Mouse (Mus musculus) liver, embryonic 11.5 days (tissue): Measurements from ENCODE around the gene Armc9. TPM values are rescaled to one million over a fixed set of nuclear protein-coding genes. Genes with fewer than 3 reads are reported as not detected.

Source experiments
- ATAC-seq: fragments of 200-750 bp; cut with Nextera tagmentation; replicated peaks from 2 replicates; pipeline ENCODE4 v1.8.0; 2017; ENCODE audit warnings: moderate number of reproducible peaks, mild to moderate bottlenecking, moderate TSS enrichment, moderate library complexity; ENCODE audit not compliant: low FRiP score
- DNase-seq: peaks from one replicate; pipeline ENCODE4 v3.0.0-alpha.2; 2017; ENCODE audit warnings: low spot score
- H3K27ac ChIP-seq: fragments of 300-500 bp; sonication (generic); 2 replicates; pipeline ENCODE4 v1.5.1; 2014; ENCODE audit warnings: mild to moderate bottlenecking, low read depth, low read length, control low read depth
- H3K27me3 ChIP-seq: fragments of 300-500 bp; sonication (generic); replicated peaks from 2 replicates; pipeline ENCODE4 v1.6.1; 2014; ENCODE audit warnings: low read length, mixed read lengths; ENCODE audit not compliant: control insufficient read depth, insufficient read depth
- H3K36me3 ChIP-seq: fragments of 300-500 bp; sonication (generic); 2 replicates; pipeline ENCODE4 v1.6.1; 2014; ENCODE audit warnings: mild to moderate bottlenecking, low read length, moderate library complexity, mixed read lengths; ENCODE audit not compliant: control insufficient read depth, insufficient read depth
- H3K4me1 ChIP-seq: fragments of 300-500 bp; sonication (generic); replicated peaks from 2 replicates; pipeline ENCODE4 v1.6.1; 2014; ENCODE audit warnings: low read length, mixed read lengths; ENCODE audit not compliant: control insufficient read depth, insufficient read depth
- H3K4me2 ChIP-seq: fragments of 300-500 bp; sonication (generic); 2 replicates; pipeline ENCODE4 v1.6.1; 2014; ENCODE audit warnings: mild to moderate bottlenecking, control low read depth, moderate library complexity
- H3K4me3 ChIP-seq: fragments of 300-500 bp; sonication (generic); 2 replicates; pipeline ENCODE4 v1.5.1; 2014; ENCODE audit warnings: low read depth, low read length, control low read depth
- H3K9ac ChIP-seq: fragments of 300-500 bp; sonication (generic); 2 replicates; pipeline ENCODE4 v1.6.1; 2014; ENCODE audit warnings: low read depth, low read length, control low read depth
- H3K9me3 ChIP-seq: fragments of 300-500 bp; sonication (generic); 2 replicates; pipeline ENCODE4 v1.6.1; 2016; ENCODE audit warnings: low read length, inconsistent platforms, mixed read lengths; ENCODE audit not compliant: control insufficient read depth
- WGBS: fragments of 180-500 bp; shearing (Covaris S2); extraction: QIAGEN DNeasy Blood & Tissue Kit; methylation state at CpG from one replicate; pipeline ENCODE4 v1.1.7; 2014; 5-methylcytosine and 5-hydroxymethylcytosine counted together
- polyA plus RNA-seq: library from polyadenylated mRNA; unstranded; fragments of >200 nt; fragmentation: Nextera tagmentation; extraction: Ambion mirVana; gene quantifications from 2 replicates; pipeline ENCODE4 v1.2.1, GENCODE M21; 2014

Gene Armc9
- polyA plus RNA-seq, 1 experiment from 2014 or later: 28.7 TPM

- Histone ChIP-seq H3K4me1 (no peaks in the 10 kb centered on the region), H3K4me2 (no peak overlapping the region), H3K27me3 (no peaks in the 10 kb centered on the region), H3K9ac (no peak overlapping the region), H3K9me3 (no peaks in the 10 kb centered on the region), H3K4me3 (no peak overlapping the region), H3K27ac (no peak overlapping the region), H3K36me3 (peaks cover 12% of the 10 kb centered on the region; the same call in 1 of the 2 replicates)
- no peak for ATAC-seq
- no peak for DNase-seq
- WGBS: 85% methylated on average over 6 of the region's 6 CpGs
These were observed 43.7 kb downstream of the Armc9 start for GRCm38 (mm10) chr1:86198276-86198675.

DNA sequence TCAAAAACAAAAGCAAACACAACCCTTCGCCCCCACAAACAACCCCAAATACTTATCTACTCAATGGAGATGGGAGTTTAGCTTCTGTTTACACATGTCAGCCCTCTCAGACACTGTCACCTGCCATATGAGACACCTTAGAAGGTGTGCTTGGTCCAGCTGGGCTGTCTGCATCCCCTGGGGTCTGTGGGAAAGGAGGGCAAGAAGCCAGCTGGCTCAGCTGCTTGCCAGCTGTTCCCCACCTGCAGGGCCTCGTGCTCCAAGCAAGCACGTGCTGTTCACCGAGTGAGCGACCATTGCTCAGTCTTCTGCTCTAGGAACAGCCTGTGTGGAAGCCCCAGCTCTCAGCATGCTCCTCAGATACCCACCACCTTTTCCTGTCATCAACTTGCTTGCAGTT, 44.4 kb downstream of the Armc9 start:
- Histone ChIP-seq H3K27ac (no peak overlapping the region), H3K9ac (no peak overlapping the region), H3K36me3 (peaks cover 18% of the 10 kb centered on the region; the same call in 1 of the 2 replicates), H3K9me3 (no peaks in the 10 kb centered on the region), H3K4me3 (no peak overlapping the region), H3K4me1 (no peaks in the 10 kb centered on the region), H3K27me3 (no peaks in the 10 kb centered on the region), H3K4me2 (no peak overlapping the region)
- 87% methylated on average over 5 of the region's 5 CpGs for WGBS
- DNase-seq (no peak), ATAC-seq (no peak)

DNA sequence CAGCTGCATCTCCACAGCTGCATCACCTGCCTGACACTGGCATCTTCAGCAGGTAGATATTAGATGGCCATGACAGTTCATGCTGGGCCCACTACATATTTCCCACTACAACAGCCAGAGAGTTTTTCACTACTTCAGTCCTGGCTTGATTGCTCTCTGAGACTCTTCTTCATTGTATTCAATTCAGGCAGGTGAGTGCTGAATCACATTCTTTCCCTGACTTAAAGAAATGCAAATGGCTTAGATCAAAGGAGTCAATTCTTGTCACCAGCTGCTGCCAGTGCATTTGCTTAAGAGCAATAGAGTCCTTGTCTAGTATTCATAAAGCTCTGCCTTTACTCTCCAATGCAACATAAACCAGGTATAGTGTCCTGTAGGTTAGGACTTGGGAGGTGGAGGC, 46.7 kb downstream of the Armc9 start:
- ATAC-seq: no peak
- Histone ChIP-seq H3K4me1 (no peaks in the 10 kb centered on the region), H3K4me3 (no peak overlapping the region), H3K27me3 (no peaks in the 10 kb centered on the region), H3K27ac (no peak overlapping the region), H3K9me3 (no peaks in the 10 kb centered on the region), H3K4me2 (no peak overlapping the region), H3K9ac (no peak overlapping the region), H3K36me3 (peaks cover 19% of the 10 kb centered on the region; the same call in 1 of the 2 replicates)
- DNase-seq: no peak

- H3K4me1 ChIP-seq: no peaks in the 10 kb centered on the region
- ATAC-seq (no peak), DNase-seq (no peak)
- no peaks in the 10 kb centered on the region for H3K27me3 ChIP-seq
- H3K4me2 ChIP-seq: no peak overlapping the region
- H3K27ac ChIP-seq: no peak overlapping the region
- H3K4me3 ChIP-seq: no peak overlapping the region
- peaks cover 19% of the 10 kb centered on the region; the same call in 1 of the 2 replicates for H3K36me3 ChIP-seq
- H3K9me3 ChIP-seq: no peaks in the 10 kb centered on the region
- 85% methylated on average over 9 of the region's 9 CpGs for WGBS
- H3K9ac ChIP-seq: no peak overlapping the region
These were observed 48.1 kb downstream of the Armc9 start for GRCm38 (mm10) chr1:86202617-86203219.

GRCm38 (mm10) chr1:86210676-86211075, 56.1 kb downstream of the Armc9 start:
- Histone ChIP-seq H3K9ac (no peak overlapping the region), H3K4me3 (no peak overlapping the region), H3K9me3 (no peaks in the 10 kb centered on the region), H3K27me3 (no peaks in the 10 kb centered on the region), H3K4me2 (no peak overlapping the region), H3K27ac (no peak overlapping the region), H3K36me3 (no peaks in the 10 kb centered on the region; the same call in 1 of the 2 replicates), H3K4me1 (peaks cover 20% of the 10 kb centered on the region)
- DNase-seq (no peak), ATAC-seq (no peak)
- 70% methylated on average over 7 of the region's 7 CpGs for WGBS

GRCm38 (mm10) chr1:86211498-86211897, 56.9 kb downstream of the Armc9 start:
- Histone ChIP-seq H3K9me3 (no peaks in the 10 kb centered on the region), H3K36me3 (no peaks in the 10 kb centered on the region; the same call in 1 of the 2 replicates), H3K27me3 (no peaks in the 10 kb centered on the region), H3K4me3 (no peak overlapping the region), H3K4me1 (peaks cover 20% of the 10 kb centered on the region), H3K4me2 (peak overlapping the region; percentile 35), H3K27ac (0 out of 2 replicates have a peak overlapping the region, but pooled peaks have one; percentile 28), H3K9ac (no peak overlapping the region)
- ATAC-seq: peak; percentile 94
- 63% methylated on average over 1 of the region's 1 CpGs for WGBS
- no peak for DNase-seq

DNA sequence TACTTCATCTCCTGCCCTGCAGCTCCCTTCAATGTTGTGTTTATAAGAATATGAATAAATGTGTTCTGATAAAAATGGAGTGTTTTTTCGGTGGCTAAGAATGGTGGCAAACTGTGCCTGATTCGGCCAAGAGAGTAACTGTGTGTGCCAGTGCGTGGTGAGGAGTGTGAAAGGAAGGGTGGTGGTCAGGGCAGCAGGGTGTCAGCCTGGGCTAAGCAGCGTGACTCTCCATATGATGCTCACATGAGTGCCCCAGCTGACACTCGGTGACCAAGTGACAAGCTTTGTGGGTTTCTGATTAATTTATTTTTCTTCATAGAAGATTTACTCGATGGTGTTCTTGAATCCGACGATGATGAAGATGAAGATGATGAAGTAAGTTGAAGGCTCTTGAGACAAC, 58.2 kb downstream of the Armc9 start:
- H3K4me1 ChIP-seq: peaks cover 20% of the 10 kb centered on the region
- ATAC-seq: no peak
- WGBS: 91% methylated on average over 8 of the region's 8 CpGs
- no peaks in the 10 kb centered on the region; the same call in 1 of the 2 replicates for H3K36me3 ChIP-seq
- no peak overlapping the region for H3K4me2 ChIP-seq
- H3K27ac ChIP-seq: no peak overlapping the region
- no peak overlapping the region for H3K4me3 ChIP-seq
- H3K9me3 ChIP-seq: no peaks in the 10 kb centered on the region
- no peak overlapping the region for H3K9ac ChIP-seq
- DNase-seq: no peak
- no peaks in the 10 kb centered on the region for H3K27me3 ChIP-seq

- no peaks in the 10 kb centered on the region for H3K27me3 ChIP-seq
- ATAC-seq (peak; percentile 56; the same call in 1 of the 2 replicates), DNase-seq (peak; percentile 73)
- H3K4me3 ChIP-seq: no peak overlapping the region
- no peak overlapping the region for H3K27ac ChIP-seq
- H3K9ac ChIP-seq: no peak overlapping the region
- H3K36me3 ChIP-seq: no peaks in the 10 kb centered on the region
- WGBS: 0% methylated on average over 1 of the region's 1 CpGs
- no peaks in the 10 kb centered on the region for H3K9me3 ChIP-seq
- H3K4me2 ChIP-seq: no peak overlapping the region
- peaks cover 20% of the 10 kb centered on the region for H3K4me1 ChIP-seq
These were observed 59.6 kb downstream of the Armc9 start for GRCm38 (mm10) chr1:86214158-86214557.

DNA sequence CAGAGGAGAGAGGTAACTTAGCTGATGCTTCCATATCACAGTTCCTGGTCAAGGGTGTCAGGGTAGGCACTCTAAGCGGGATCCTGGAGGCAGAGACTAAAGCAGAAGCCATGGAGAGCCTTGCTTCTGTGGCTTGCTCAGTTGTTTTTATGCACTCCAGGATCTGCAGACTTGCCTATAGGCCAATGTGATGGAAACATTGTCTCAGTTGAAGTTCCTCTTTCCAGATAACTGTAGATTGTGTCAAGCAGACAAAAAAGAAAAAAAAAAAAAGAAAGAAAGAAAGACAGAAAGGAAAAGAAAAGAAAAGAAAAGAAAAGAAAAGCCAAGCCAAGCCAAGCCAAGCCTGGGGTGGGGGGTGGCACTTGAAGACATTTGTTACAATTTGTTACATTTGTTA, 60.7 kb downstream of the Armc9 start:
- Histone ChIP-seq H3K9ac (no peak overlapping the region), H3K4me1 (peaks cover 20% of the 10 kb centered on the region), H3K4me2 (no peak overlapping the region), H3K9me3 (no peaks in the 10 kb centered on the region), H3K36me3 (no peaks in the 10 kb centered on the region), H3K27ac (no peak overlapping the region), H3K27me3 (no peaks in the 10 kb centered on the region), H3K4me3 (no peak overlapping the region)
- DNase-seq (no peak), ATAC-seq (no peak)
- 80% methylated on average over 1 of the region's 1 CpGs for WGBS
